Mouse (Mus musculus) G1E (cell line): ENCODE results near the gene Ehmt2. TPM values are rescaled to one million over a fixed set of nuclear protein-coding genes. Genes with fewer than 3 reads are reported as not detected.
A peak's percentile ranks its signal among the peaks of the same experiment; 100 is the strongest.
"Not testable (repeated sequence)": the region's sequence is repeated elsewhere in the genome, so short reads cannot be mapped to it uniquely, and the experiment has no call there.

Source experiments
- ATAC-seq: 2 replicates; pipeline ENCODE4 v1.8.0; 2016; ENCODE audit warnings: mild to moderate bottlenecking; ENCODE audit not compliant: insufficient number of reproducible peaks, poor library complexity, low FRiP score, severe bottlenecking; ENCODE audit errors: extremely low read depth
- DNase-seq: peaks from one replicate; pipeline ENCODE4 v3.0.0; 2012; ENCODE audit warnings: low spot score
- H3K27me3 ChIP-seq: 2 replicates; pipeline ENCODE4 v1.6.1; 2012; ENCODE audit warnings: mild to moderate bottlenecking, low read length, inconsistent platforms; ENCODE audit not compliant: insufficient read depth
- H3K36me3 ChIP-seq: replicated peaks from 2 replicates; pipeline ENCODE3; 2012; ENCODE audit warnings: mild to moderate bottlenecking, inconsistent platforms
- H3K4me1 ChIP-seq: 2 replicates; pipeline ENCODE4 v1.6.1; 2012; ENCODE audit warnings: low read depth, low read length, inconsistent platforms, mixed read lengths; ENCODE audit not compliant: insufficient read depth
- H3K4me3 ChIP-seq: 2 replicates; pipeline ENCODE4 v1.5.1; 2012; ENCODE audit warnings: low read depth, mild to moderate bottlenecking, inconsistent platforms, low read length, moderate library complexity, mixed read lengths
- H3K9me3 ChIP-seq: replicated peaks from 2 replicates; pipeline ENCODE4 v1.6.1; 2012; ENCODE audit warnings: inconsistent platforms
- CTCF ChIP-seq: IDR thresholded peaks from 2 replicates; pipeline ENCODE4 v1.5.1; 2012; ENCODE audit warnings: low read depth, low read length, inconsistent platforms, mixed read lengths
- GATA1 ChIP-seq: IDR thresholded peaks from 2 replicates; pipeline ENCODE4 v1.6.1; 2012; ENCODE audit warnings: borderline replicate concordance, low read length, inconsistent platforms, mixed read lengths
- GATA2 ChIP-seq: IDR thresholded peaks from 2 replicates; pipeline ENCODE4 v1.6.1; 2012; ENCODE audit warnings: low read depth, low read length, inconsistent platforms, borderline replicate concordance
- POLR2AphosphoS5 ChIP-seq: IDR thresholded peaks from 2 replicates; pipeline ENCODE4 v1.6.1; 2012; ENCODE audit warnings: low read depth, low read length, inconsistent platforms; ENCODE audit not compliant: insufficient replicate concordance
- TAL1 ChIP-seq: conservative IDR thresholded peaks from 2 replicates; pipeline ENCODE4 v1.6.1; 2012; ENCODE audit warnings: low read depth, low read length, inconsistent platforms, mixed read lengths
- polyA plus RNA-seq: library from polyadenylated mRNA; stranded (reverse); fragments of >175 nt; gene quantifications from 2 replicates; pipeline ENCODE4 v1.2.3, GENCODE M21; 2012
- total RNA-seq, 2 experiments: library from RNA; stranded (forward) in 1 of 2; stranded (reverse) in 1 of 2; fragments of 200-1000 nt in 1 of 2; fragments of >200 nt in 1 of 2; fragmentation: Nextera tagmentation in 1 of 2; gene quantifications; 2 replicates each; pipeline ENCODE4 v1.2.3; 2014 to 2017

Gene Ehmt2
- total and polyA plus RNA-seq, 3 experiments, result 94.4 to 346 (median 123) TPM

DNA sequence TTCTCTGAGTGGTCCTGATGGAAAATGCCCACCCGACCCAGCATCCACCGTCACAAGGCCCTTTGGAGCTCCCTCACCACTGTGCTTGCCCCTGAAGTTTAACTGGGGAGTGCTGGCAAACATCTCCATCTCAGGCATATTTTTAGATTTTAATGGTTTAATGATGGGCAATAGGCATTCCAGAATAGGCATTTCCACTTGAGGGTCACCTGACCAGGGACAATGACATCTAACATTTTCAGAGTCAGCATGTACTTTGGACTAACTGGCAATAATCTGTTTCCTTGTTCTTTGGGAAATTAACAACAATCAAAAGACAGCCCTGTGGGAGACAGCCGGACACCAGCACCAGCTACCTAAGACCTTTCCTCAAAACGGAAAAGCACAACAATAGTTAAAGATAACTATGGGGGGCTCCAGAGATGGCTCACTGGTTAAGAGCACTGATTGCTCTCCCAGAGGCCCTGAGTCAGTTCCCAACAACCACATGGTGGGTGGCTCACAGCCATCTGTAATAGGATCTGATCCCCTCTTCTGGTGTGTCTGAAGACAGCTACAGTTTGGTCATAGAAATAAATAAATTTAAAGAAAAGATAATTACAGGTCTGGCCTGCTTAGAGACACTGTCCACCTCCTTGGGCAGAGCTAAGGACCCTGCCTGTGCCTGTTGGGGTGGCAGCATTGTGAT lies 45.0 kb downstream of the Ehmt2 start:
- no peaks in the 10 kb centered on the region for H3K9me3 ChIP-seq
- DNase-seq (no peak), ATAC-seq (no peak)
- H3K4me3 ChIP-seq, result no peak overlapping the region
- H3K27me3 ChIP-seq, result peaks cover 2% of the 10 kb centered on the region; the same call in 1 of the 2 replicates
- peaks cover 11% of the 10 kb centered on the region for H3K4me1 ChIP-seq
- TF ChIP-seq GATA2 (no peak), GATA1 (no peak), CTCF (no peak), POLR2AphosphoS5 (no peak), TAL1 (no peak)
- peaks cover 3% of the 10 kb centered on the region for H3K36me3 ChIP-seq

DNA sequence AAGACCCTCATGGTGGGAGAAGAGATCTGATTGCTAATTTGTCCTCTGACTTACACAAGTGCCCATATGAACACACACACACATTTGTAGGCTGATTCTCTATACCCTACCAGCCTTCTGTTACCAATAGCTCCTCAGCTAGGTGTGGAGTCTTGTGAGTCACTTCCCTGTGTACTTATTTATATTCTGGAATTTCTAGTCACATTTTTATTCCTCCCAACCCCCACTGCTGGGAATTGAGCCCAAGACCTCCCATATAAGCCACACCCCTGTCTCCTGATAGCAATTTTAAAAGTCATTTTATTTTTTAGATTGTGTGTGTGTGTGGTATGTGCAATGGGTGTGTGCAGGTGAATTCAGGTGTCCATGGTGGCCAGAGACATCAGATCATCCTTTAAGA lies 46.1 kb downstream of the Ehmt2 start:
- H3K4me3 ChIP-seq, result no peak overlapping the region
- DNase-seq (no peak), ATAC-seq (no peak)
- no peaks in the 10 kb centered on the region for H3K9me3 ChIP-seq
- peaks cover 11% of the 10 kb centered on the region for H3K36me3 ChIP-seq
- no peaks in the 10 kb centered on the region; the same call in 1 of the 2 replicates for H3K27me3 ChIP-seq
- peaks cover 12% of the 10 kb centered on the region for H3K4me1 ChIP-seq
- TF ChIP-seq GATA2, result no peak
- no peak for TF ChIP-seq POLR2AphosphoS5
- no peak for TF ChIP-seq CTCF
- TF ChIP-seq GATA1, result no peak
- TF ChIP-seq TAL1, result no peak

DNA sequence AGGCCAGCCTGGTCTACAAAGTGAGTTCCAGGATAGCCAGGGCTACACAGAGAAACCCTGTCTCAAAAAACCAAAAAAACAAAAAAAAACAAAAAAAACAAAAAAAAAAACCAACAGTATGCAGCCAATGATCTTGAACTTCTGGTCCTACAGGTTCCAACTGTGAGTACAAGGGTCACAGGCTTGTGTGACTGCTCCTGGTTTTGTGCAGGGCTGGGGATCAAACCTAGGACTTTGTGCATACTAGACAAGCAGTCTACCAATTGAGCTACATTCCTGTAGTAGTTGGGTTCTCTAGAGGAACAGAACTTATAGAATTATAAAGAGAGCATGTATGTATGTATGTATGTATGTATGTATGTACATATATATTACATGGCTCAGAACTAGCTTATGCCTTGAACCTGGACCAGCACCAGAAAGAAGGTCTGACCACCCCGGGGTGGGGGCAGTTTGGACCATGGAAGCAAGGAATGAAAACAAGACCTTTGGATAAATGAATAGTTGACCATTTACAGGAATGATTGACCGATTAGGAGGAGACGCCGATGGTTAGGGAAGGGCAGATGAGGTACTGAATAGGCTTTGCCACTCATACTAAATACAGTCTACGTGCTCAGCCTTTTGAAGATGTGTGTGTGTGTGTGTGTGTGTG lies 48.3 kb downstream of the Ehmt2 start:
- H3K4me3 ChIP-seq, result no peak overlapping the region
- no peak for ATAC-seq

DNA sequence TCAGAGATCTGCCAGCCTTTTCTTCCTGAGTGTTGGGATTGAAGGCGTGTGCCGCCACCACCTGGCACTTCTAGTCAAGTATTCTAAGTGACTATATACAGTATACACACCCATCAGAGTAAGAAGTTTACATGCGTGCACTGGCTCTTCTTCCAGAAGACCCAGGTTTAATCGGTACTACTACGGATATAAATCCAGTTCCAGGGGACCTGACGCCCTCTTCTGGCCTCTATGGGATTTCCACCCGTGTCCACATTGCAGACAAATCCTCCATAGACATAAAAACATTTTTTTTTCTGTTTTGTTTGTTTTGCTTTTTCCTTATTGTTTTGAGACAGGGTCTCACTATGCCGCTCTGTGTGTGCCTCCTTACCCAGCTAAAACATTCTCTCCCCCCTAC lies 49.3 kb downstream of the Ehmt2 start:
- DNase-seq (no peak), ATAC-seq (no peak)
- H3K36me3 ChIP-seq, result peaks cover 37% of the 10 kb centered on the region
- no peaks in the 10 kb centered on the region for H3K9me3 ChIP-seq
- TF ChIP-seq CTCF (peak; percentile 9; the same call in 1 of the 2 replicates), GATA2 (no peak)
- peaks cover 19% of the 10 kb centered on the region for H3K4me1 ChIP-seq
- H3K4me3 ChIP-seq, result no peak overlapping the region
- H3K27me3 ChIP-seq, result no peaks in the 10 kb centered on the region; the same call in 1 of the 2 replicates

More for the DNA sequence above, 48.3 kb downstream of the Ehmt2 start:
- TF ChIP-seq GATA1 (no peak), TAL1 (no peak), CTCF (no peak), POLR2AphosphoS5 (no peak), GATA2 (no peak)
- peaks cover 33% of the 10 kb centered on the region for H3K36me3 ChIP-seq
- H3K9me3 ChIP-seq, result no peaks in the 10 kb centered on the region
- H3K27me3 ChIP-seq, result no peaks in the 10 kb centered on the region; the same call in 1 of the 2 replicates
- H3K4me1 ChIP-seq, result peaks cover 23% of the 10 kb centered on the region
- no peak for DNase-seq

DNA sequence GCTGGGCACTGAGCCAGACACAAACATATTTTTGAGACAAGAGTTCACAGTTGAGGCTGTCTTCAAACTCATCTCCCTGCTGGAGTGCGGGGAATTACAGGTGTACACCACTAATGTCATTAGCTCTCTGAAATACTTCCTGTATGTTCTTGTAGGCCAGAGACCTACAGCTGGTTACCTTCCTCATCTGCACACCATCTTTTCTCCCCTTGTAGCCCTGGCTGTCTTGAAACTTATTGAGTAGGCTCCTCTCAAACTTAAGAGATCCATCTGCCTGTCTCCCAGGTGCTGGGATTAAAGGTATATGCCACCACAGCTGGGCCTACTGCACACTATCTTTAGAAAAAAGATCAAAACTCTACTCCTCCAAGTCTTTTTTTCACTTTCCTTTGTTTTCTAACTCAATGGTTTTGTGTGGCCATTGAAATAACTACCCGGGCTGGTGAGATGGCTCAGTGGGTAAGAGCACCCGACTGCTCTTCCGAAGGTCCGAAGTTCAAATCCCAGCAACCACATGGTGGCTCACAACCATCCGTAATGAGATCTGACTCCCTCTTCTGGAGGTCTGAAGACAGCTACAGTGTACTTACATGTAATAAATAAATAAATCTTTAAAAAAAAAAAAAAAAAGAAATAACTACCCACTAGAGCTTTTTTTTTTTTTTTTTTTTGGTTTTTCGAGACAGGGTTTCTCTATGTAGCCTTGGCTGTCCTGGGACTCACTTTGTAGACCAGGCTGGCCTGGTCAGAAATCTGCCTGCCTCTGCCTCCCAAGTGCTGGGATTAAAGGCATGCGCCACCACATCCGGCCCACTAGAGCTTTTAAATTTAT lies 50.7 kb downstream of the Ehmt2 start:
- H3K27me3 ChIP-seq, DNase-seq, ATAC-seq, H3K9me3 ChIP-seq: not testable (repeated sequence)
- Histone ChIP-seq H3K4me3 (peak overlapping the region; percentile 7; the same call in 1 of the 2 replicates), H3K4me1 (peaks cover 25% of the 10 kb centered on the region), H3K36me3 (peaks cover 37% of the 10 kb centered on the region)

DNA sequence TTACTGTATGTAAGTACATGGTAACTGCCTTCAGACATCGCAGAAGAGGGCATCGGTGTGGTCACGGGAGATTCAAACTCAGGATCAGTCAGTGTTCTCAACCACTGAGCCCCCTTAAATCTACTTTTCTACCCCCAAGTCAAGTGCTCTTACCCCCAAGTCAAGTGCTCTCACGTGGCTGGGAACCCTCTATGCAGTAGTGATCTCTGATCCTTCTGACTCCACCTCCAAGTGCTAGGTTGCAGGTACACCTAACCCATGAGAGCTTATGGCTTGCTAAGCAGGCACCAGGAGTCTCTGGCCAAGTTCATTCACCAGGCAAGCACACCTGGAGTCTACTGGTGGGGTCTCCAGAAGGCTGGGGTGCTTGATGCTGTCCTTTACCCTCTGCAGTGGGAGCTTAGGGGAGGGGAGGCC lies 51.3 kb downstream of the Ehmt2 start:
- Histone ChIP-seq H3K27me3 (no peaks in the 10 kb centered on the region; the same call in 1 of the 2 replicates), H3K9me3 (no peaks in the 10 kb centered on the region), H3K4me1 (peaks cover 25% of the 10 kb centered on the region), H3K4me3 (peak overlapping the region; percentile 7; the same call in 1 of the 2 replicates), H3K36me3 (peaks cover 37% of the 10 kb centered on the region)
- TF ChIP-seq TAL1 (no peak), CTCF (no peak), POLR2AphosphoS5 (no peak), GATA1 (no peak), GATA2 (no peak)
- DNase-seq (no peak), ATAC-seq (no peak)
